Mouse (Mus musculus) cerebellum, postnatal 36 days (tissue): Measurements from ENCODE around the gene Foxp1.

Source experiments
- DNase-seq, 2 experiments: peaks; one replicate each; pipeline ENCODE4 v3.0.0; 2021 to 2022; ENCODE audit warnings: mixed read lengths in 2 of 2

Foxp1 gene

DNA sequence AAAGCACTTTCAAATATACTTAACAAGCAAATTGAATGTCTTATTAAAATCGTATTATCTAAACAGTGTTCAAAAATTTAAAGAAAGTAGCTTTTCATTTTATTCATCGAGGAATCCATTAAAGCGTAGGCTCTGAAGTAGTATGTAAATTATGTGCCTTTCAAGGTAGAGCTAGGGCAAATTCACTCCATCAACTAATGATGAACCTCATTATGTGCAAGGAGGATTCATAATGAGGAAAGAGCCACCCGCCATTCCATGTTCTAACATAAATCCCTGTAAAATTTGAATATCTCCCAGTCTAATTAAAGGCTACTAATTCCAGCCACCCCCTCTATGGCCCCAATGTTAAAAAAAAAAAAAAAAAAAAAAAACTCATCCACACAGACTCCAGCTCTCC, 319.7 kb downstream of the Foxp1 start:
- DNase-seq: no peak

GRCm38 (mm10) chr6:99201271-99201705, 321.2 kb downstream of the Foxp1 start:
- DNase-seq: no peak

- DNase-seq: no peak
Observed at GRCm38 (mm10) chr6:99200656-99201055, 321.9 kb downstream of the Foxp1 start.

- DNase-seq: no peak
Observed at GRCm38 (mm10) chr6:99199277-99199676, 323.2 kb downstream of the Foxp1 start.

DNA sequence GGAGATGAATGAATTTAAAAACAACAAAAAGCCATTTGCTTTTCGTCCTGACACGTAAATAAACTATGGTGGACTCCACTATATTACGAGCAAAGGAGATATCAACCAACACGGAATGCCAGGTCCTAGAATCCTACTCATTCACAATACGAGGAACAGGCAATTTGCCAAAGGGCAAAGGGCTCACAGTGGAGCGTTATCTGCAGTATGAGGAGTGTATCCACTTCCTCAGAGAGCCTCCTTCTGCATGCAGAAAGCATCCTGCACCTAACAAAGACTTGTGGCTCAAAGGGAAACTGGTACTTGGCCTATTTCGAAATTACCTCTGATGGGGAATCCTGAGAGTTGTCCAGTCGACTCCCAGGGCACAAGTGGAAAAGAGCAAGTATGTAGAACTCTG, 328.8 kb downstream of the Foxp1 start:
- DNase-seq: no peak

GRCm38 (mm10) chr6:99191636-99192137, 330.8 kb downstream of the Foxp1 start:
- DNase-seq: no peak

- DNase-seq: no peak
Observed at GRCm38 (mm10) chr6:99191041-99191635, 331.4 kb downstream of the Foxp1 start.

DNA sequence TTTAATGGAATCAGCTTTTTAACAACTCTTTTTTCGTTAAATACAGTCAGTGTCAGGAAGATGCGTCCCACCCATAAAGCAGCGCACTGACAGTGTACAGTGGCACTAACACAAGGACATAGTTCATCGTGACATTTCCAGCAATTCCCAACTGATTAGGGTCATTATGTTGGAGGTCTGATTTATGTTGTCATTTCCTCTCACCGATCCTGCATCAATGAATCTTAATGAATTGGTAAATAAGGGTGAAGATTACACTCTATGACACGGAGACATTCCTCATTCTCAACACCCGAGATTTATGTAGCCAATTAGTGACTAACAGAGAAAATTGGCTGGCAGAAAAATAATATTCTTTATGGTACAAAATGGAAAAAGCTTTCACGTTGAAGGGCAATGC, 332.6 kb downstream of the Foxp1 start:
- no peak for DNase-seq

GRCm38 (mm10) chr6:99188366-99189216, 333.9 kb downstream of the Foxp1 start:
- DNase-seq: no peak

GRCm38 (mm10) chr6:99187914-99188313, 334.6 kb downstream of the Foxp1 start:
- DNase-seq: no peak

GRCm38 (mm10) chr6:99187415-99187814, 335.1 kb downstream of the Foxp1 start:
- DNase-seq: no peak

DNA sequence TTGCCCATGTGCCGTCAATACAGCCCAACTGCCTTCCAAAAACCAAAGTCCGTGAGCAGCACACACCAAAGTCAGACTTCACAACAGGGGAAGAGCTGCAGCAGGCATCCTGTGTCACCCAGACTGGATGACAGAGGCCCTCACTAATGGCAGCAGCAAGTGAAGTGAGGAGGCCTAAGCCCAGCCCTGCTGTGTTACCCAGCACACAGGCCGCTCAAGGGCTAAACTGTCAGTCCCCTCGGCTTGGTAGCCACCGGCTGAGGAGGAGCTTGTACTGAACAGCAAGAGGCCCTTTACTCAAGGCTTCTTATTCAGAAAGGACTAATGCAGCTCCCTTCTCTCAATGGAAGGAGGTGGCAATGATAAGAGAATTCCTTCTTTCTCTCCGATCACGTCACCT, 336.0 kb downstream of the Foxp1 start:
- no peak for DNase-seq

GRCm38 (mm10) chr6:99185797-99186196, 336.7 kb downstream of the Foxp1 start:
- DNase-seq: no peak

- no peak for DNase-seq
Observed at GRCm38 (mm10) chr6:99184051-99184450, 338.5 kb downstream of the Foxp1 start.

DNA sequence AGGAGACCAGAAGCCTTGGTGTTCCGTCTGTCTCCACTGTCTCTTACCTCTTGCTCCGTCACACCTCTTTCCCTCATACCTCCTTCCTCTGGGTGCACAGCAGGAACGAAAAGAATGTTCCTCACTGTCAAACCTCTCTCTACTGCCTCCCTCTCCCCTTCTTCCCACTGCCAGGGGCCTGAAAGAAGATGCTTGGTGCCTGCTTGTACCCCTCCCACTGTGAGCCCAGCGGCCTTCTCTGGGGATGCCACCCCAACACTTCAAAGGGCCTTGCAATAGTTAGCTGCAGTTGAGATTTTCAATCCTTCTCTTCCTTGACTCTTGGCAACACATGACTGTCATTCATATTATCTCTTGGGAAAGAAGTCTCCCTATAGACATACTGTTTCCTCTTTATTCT, 339.7 kb downstream of the Foxp1 start:
- DNase-seq: no peak

- DNase-seq: no peak
Observed at GRCm38 (mm10) chr6:99176216-99176615, 346.3 kb downstream of the Foxp1 start.

GRCm38 (mm10) chr6:99175377-99175776, 347.1 kb downstream of the Foxp1 start:
- DNase-seq: no peak

DNA sequence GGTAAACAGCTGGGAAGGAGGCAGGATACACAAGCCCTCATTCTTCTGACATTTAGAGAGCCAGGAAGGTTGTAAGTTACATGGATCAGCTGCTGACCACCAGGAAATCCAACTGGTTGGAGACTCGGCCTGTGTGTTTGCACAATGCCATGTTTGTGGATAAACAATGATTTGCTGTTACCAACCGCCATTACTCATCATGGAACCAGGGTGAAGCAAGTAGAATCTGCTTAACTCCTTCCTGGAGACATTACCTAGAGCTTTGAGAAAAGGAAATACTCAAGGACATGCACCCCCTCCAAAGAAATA, 348.7 kb downstream of the Foxp1 start:
- DNase-seq: no peak

GRCm38 (mm10) chr6:99173066-99173901, 349.2 kb downstream of the Foxp1 start:
- no peak for DNase-seq

DNA sequence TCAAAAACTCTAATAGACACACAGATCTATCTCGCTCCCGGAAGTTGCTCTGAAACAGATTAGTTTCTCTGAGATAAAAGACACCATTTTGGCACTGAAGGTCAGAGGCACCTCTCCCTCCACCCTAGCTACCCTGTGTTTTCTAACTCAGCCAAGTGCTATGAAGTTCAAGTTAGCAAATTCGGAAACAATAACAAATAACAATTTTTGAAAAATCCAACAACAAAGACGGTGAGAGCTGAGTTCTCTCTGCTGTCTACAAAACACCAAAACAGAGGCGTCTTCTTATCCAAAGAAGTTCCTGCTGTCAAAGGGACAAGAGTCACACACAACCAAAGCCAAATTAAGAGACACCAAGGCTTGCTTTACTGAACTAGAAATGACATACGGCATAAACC, 349.9 kb downstream of the Foxp1 start:
- no peak for DNase-seq

DNA sequence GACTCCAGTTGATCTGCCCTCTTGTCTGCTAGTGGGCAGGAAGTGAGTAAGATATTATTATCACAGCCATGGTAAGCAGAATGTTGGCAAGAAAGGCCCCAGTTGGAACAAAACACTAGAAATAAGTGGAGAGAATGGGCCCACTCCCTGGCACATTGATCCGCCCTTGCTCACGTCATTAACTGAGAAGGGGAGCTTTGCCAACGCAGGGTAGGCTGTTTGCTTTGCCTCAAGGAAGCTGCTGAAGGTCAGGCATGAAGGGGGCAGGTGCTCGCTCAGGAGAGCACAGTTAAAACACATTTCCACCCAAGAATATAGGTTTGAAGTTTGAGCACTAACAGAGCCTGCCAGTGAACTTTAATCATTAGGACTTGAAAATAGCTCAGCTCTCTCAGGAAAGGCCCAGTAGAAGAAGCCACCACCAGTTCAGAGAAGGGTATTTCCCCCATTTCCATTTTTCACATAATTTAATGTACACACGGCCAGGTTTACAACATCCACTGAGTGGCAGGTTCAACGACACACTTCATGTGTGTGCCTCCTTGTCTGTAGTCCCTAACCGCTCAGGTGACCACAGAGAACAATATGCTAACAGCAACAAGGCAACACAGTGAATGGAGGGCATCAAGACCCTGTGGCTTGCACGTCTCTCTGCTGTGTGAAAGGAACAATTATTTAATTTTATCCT, 350.5 kb downstream of the Foxp1 start:
- DNase-seq: no peak

DNA sequence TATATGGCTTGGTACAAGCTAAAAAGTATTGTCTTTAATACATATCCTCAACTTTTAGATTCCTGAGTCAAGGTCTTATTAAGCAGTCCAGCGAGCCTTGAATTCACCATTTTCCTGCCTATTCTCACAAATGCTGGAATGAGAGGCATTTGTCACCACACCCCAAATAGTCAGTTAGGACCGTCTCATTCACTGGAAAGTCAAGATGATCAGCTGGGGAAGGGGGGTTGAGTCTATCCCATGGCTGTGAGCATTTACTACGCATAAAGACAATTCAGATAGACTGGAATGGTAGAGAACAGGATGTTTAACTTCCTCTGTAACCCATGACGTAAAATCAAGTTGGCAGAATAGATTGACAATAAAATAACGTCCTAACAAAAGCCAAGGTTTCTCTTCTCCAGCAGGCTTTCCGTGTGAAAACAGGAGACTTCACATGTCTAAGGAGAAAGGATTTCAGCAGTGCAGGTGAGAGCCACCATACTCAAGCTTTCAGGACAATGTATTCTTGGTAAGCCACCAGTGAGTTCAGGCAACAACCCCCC, 351.2 kb downstream of the Foxp1 start:
- DNase-seq: no peak

- no peak for DNase-seq
Observed at GRCm38 (mm10) chr6:99168727-99169126, 353.8 kb downstream of the Foxp1 start.
